Mouse (Mus musculus) embryo, embryonic 10.5 days (tissue): ENCODE results near the gene Id1.

ENCODE experiments used
- DNase-seq: peaks from one replicate; pipeline ENCODE4 v3.0.0-alpha.2; 2015; ENCODE audit warnings: low spot score

Gene Id1

DNA sequence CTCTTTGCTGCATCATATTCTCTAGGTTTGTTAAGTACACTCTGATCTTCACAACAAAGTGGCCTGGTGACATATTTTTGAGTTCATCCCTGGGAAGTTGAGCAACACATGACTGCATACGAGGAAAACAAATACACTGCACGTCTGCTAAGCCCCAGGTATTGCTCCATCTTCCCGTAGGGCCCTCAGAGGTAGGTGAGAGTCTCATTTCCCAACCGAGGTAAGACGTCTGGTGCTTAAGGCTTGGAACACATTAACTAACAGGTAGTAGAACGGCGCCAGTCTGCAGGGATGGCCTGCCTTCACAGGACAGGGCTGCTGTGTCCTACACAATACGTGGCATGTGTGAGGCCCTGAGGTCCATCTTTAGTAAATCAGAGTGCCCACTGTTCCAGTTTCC, 48.6 kb downstream of the Id1 start:
- no peak for DNase-seq

DNA sequence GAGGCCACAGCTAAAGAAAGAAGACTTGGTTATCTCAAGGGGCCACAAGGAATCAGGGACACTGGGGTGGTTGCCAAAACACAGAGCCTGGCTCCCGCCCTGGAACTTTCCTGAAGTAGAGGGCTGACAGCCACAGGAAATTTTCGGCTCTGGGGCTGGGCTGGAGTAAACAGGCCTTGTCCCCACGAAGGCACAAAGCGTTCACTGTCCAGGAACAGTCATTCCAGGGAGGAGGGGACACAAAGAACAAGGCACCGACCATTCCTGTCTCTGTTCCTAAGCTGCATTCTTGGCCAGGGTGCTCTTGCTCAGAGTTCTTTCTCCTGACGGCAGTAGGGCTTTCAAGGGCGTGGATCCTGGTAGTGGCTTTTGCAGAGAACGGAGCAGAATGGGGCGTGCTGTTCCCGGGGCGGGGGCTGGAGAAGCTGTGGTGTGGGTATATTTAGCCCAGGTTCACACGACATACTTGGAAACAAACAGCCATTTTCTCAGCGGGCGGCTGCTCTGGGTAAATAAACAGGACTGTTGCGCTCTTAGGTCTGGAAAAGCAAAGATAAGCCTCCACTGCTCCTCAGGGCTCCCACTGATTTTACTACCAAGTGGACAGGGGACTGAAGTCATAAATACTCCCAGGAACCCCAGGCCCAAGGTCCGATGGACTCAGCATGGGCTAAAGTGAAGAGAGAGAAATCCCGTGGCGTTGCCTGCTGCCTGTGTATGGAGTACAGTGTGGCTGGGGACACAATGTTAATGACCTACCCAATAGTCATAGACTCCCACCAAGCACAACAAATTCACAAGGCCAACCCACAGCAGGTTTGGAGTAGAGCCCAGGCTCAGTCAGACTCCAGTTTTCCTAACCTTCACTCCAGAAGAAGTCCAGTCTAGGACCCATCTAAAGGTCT, 49.6 kb downstream of the Id1 start:
- DNase-seq: no peak
